Mouse (Mus musculus): ENCODE measurements around the gene Gm11011. TPM values are rescaled to one million over a fixed set of nuclear protein-coding genes. Genes with fewer than 3 reads are reported as not detected.

The Gm11011 gene
- polyA plus RNA-seq, 1 experiment from 2014 or later: not detected

DNA sequence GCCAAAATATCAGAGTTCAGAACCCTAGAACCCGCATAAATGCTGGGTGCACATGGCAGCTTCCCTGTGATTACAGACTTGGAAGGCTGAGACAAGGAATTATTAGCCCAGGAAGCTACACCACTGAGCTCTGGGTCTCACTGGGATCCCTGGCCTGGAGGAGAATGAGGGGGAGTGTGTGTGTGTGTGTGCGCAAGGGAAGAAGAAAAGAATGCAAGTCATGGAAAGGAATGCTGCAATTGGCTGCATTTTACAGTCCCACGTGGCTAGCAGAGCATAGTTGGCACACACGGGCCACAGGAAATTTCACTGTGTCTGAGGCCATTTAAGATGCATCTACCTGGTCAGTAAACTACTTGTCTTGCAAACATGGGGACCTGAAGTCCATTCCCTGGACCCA lies 48.6 kb downstream of the Gm11011 start:
- Histone ChIP-seq H3K27me3 (ENCODE audit: control insufficient read depth, insufficient read depth, low read length) (no peaks in the 10 kb centered on the region), H3K4me3 (ENCODE audit: low read depth, low read length) (no peak overlapping the region), H3K9ac (replicated peaks; ENCODE audit: low read length) (no peak overlapping the region), H3K36me3 (replicated peaks; ENCODE audit: control insufficient read depth, insufficient read depth, low read depth, low read length) (no peaks in the 10 kb centered on the region), H3K4me2 (ENCODE audit: low read depth, low read length) (no peak overlapping the region), H3K4me1 (ENCODE audit: control insufficient read depth, insufficient read depth, low read length) (no peaks in the 10 kb centered on the region), H3K27ac (replicated peaks; ENCODE audit: low read depth, low read length) (no peak overlapping the region), H3K9me3 (replicated peaks; ENCODE audit: control insufficient read depth, low read length) (no peaks in the 10 kb centered on the region)
- ATAC-seq (replicated peaks; ENCODE audit: insufficient number of reproducible peaks, low FRiP score, low TSS enrichment, low read depth) (no peak), DNase-seq (ENCODE audit: low spot score) (no peak)
- 83% methylated on average over 4 of the region's 4 CpGs for WGBS

Other genes starting within 250 kb of the Gm11011 start
- 2.1 and 2.3 TPM in 2 replicates for gene Tshz2, start 45.3 kb upstream of the Gm11011 start, polyA plus RNA-seq (2014; fragmentation: Nextera tagmentation; extraction: Ambion mirVana)